Mouse (Mus musculus) E14TG2a.4 (cell line): ENCODE measurements around the gene Rapgef6.

ENCODE experiments used
- H3K27me3 ChIP-seq: 2 replicates; pipeline ENCODE4 v1.6.1; 2014; ENCODE audit warnings: low read length, control low read depth; ENCODE audit not compliant: insufficient read depth
- H3K36me3 ChIP-seq: 2 replicates; pipeline ENCODE4 v1.6.1; 2014; ENCODE audit warnings: low read length, control low read depth; ENCODE audit not compliant: insufficient read depth
- H3K4me1 ChIP-seq: replicated peaks from 2 replicates; pipeline ENCODE4 v1.6.1; 2014; ENCODE audit warnings: low read depth, low read length, control low read depth
- H3K4me3 ChIP-seq: replicated peaks from 2 replicates; pipeline ENCODE4 v1.5.1; 2014; ENCODE audit warnings: mild to moderate bottlenecking, low read length
- H3K9me3 ChIP-seq: 2 replicates; pipeline ENCODE4 v1.6.1; 2014; ENCODE audit warnings: low read length, control low read depth
- CTCF ChIP-seq: conservative IDR thresholded peaks from 2 replicates; pipeline ENCODE4 v1.5.1; 2014; ENCODE audit warnings: low read length
- NANOG ChIP-seq: IDR thresholded peaks from 2 replicates; pipeline ENCODE4 v1.6.1; 2014; ENCODE audit warnings: borderline replicate concordance, low read length, mixed read lengths
- POU5F1 ChIP-seq: IDR thresholded peaks from 2 replicates; pipeline ENCODE4 v1.6.1; 2014; ENCODE audit warnings: low read length, borderline replicate concordance

Rapgef6 gene

DNA sequence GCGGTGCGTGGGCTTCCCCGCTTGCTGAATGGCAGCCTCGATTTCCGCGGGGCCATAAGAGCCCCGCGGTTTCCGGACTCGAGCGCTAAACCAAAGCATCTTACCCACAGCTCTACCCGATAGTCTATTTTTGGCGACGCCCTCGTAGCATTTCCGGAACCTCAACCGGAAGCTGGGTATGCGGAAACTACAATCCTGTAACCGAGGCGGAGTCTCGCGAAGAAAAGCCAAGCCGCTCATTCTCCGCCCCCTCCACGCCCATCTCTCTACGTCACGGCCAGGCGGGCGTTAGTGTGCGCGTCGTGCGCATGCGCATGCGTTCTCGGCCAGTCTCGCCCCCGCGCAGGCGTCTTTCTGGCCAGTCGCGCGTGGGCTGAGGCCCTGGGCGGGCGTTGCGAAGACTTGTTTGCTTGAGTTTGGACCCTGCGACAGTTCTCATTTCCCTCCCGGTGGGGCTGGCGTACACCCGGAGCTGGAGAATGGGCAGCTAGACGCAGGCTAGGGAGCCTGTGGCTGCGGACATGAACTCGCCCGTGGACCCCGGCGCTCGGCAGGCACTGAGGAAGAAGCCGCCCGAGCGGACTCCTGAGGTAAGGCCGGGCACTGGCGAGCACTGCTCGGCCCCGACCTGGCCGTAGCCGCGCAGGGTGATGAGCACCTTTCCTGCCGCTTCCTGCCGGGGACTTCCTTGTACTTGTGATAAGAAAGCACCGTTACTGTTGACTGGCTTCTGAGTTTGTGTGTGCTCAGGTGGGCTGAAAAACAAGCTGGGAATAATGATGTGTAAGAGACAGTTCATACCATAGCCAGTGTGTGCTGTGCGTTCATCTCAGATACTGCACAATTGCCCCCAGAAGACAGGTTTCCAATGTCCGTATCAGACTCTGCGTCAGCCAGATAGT lies at the start of gene Rapgef6:
Rapgef6 (plus strand) TSS at position 319 of the 902 bp plus-strand sequence.
- no peak for TF ChIP-seq POU5F1
- Histone ChIP-seq H3K4me1 (peaks cover 21% of the 10 kb centered on the region), H3K9me3 (no peaks in the 10 kb centered on the region), H3K4me3 (peak within 1 kb of the TSS; percentile 99), H3K36me3 (no peaks in the 10 kb centered on the region), H3K27me3 (no peaks in the 10 kb centered on the region)

DNA sequence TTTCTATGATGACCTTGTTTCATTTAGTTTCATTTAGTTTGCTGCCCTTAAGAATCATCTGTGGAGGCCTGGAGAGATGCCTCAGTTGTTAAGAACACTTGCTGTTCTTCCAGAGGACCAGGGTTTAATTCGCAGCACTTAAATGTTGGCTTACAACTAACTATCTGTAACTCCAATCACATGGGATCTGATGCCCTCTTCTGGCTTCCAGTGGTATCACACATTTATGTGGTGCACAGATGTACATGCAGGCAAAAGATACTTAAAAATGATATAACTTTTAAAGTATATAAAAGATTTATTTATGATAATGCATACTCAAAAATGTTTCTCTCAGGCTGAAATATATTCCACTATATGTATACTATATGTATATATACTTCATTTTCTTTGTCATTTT lies 44.2 kb upstream of the Rapgef6 start:
- Histone ChIP-seq H3K4me3 (no peak overlapping the region), H3K4me1 (no peaks in the 10 kb centered on the region), H3K9me3 (no peaks in the 10 kb centered on the region), H3K27me3 (no peaks in the 10 kb centered on the region), H3K36me3 (peaks cover 5% of the 10 kb centered on the region; the same call in 1 of the 2 replicates)
- TF ChIP-seq CTCF (peak; percentile 40), NANOG (no peak), POU5F1 (no peak)

- Histone ChIP-seq H3K27me3 (no peaks in the 10 kb centered on the region), H3K36me3 (peaks cover 1% of the 10 kb centered on the region; the same call in 1 of the 2 replicates), H3K9me3 (no peaks in the 10 kb centered on the region), H3K4me3 (no peak overlapping the region), H3K4me1 (no peaks in the 10 kb centered on the region)
- no peak for TF ChIP-seq POU5F1
- TF ChIP-seq NANOG = no peak
- no peak for TF ChIP-seq CTCF
Observed at GRCm38 (mm10) chr11:54486041-54486440, 36.6 kb upstream of the Rapgef6 start.

DNA sequence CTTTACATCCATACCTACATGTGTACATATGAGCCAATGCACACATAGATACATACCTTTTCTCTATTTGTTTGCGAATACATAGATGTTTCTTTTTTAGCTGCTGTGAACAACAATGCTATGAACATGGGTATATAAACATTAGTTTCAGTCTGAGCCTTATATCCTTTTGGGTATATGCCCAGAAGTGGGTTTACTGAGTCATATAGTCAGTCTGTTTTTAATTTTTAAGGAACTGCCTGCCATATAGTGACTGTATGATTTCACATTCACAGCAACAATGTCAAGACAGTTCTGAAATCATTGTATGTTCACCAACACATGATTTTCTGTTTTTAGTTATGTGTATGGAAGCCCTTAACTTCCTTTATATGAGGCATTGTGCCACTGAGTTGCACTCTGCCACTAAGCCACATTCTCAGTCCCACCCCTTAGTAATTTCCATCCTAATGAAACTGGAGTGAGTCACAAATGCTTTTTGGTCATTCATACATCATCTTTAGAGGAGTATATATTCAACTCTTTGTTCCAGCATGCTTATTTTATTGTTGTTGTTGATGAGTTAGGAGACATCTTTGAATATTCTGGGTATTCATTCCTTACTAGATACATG lies 30.6 kb upstream of the Rapgef6 start:
- TF ChIP-seq POU5F1 = no peak
- TF ChIP-seq CTCF = no peak
- TF ChIP-seq NANOG = no peak
- no peaks in the 10 kb centered on the region for H3K27me3 ChIP-seq

GRCm38 (mm10) chr11:54492559-54492958 lies 30.1 kb upstream of the Rapgef6 start:
- Histone ChIP-seq H3K4me1 (no peaks in the 10 kb centered on the region), H3K36me3 (peaks cover 8% of the 10 kb centered on the region; the same call in 1 of the 2 replicates), H3K27me3 (no peaks in the 10 kb centered on the region), H3K9me3 (no peaks in the 10 kb centered on the region), H3K4me3 (no peak overlapping the region)
- TF ChIP-seq CTCF (no peak), NANOG (no peak), POU5F1 (no peak)

More for the DNA sequence above, 30.6 kb upstream of the Rapgef6 start:
- Histone ChIP-seq H3K4me1 (no peaks in the 10 kb centered on the region), H3K9me3 (no peaks in the 10 kb centered on the region), H3K4me3 (no peak overlapping the region), H3K36me3 (peaks cover 8% of the 10 kb centered on the region; the same call in 1 of the 2 replicates)

DNA sequence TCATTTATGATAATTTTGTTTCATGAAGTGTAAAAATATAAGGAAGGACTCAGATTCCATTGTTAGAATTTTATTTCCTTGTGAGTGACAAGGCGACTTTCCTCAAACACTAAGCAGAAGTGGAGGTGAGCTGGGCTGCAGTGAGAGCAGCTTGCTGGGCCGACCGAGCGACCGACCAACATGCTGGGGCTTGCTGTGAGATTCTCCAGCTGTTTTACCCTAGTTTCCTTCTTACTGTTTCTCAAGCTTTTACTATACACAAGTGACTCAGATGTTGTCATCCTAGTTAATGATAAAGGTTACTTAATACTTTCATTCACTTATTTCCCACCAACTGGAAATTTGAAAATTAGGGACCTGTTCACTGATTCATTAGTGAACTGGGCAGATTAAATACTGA lies 22.8 kb upstream of the Rapgef6 start:
- H3K9me3 ChIP-seq = no peaks in the 10 kb centered on the region
- TF ChIP-seq POU5F1 = no peak
- no peak for TF ChIP-seq CTCF
- no peak for TF ChIP-seq NANOG
- H3K27me3 ChIP-seq = no peaks in the 10 kb centered on the region
- H3K36me3 ChIP-seq = peaks cover 36% of the 10 kb centered on the region
- no peak overlapping the region for H3K4me3 ChIP-seq
- no peaks in the 10 kb centered on the region for H3K4me1 ChIP-seq

- Histone ChIP-seq H3K9me3 (no peaks in the 10 kb centered on the region), H3K36me3 (peaks cover 42% of the 10 kb centered on the region), H3K27me3 (no peaks in the 10 kb centered on the region), H3K4me3 (no peak overlapping the region), H3K4me1 (no peaks in the 10 kb centered on the region)
- TF ChIP-seq CTCF (no peak), NANOG (no peak), POU5F1 (no peak)
Observed at GRCm38 (mm10) chr11:54502546-54503245, 20.0 kb upstream of the Rapgef6 start.

- Histone ChIP-seq H3K27me3 (no peaks in the 10 kb centered on the region), H3K9me3 (no peaks in the 10 kb centered on the region), H3K4me1 (no peaks in the 10 kb centered on the region), H3K36me3 (peaks cover 13% of the 10 kb centered on the region), H3K4me3 (no peak overlapping the region)
- TF ChIP-seq CTCF (no peak), NANOG (no peak), POU5F1 (no peak)
Observed at GRCm38 (mm10) chr11:54513584-54513983, 9.1 kb upstream of the Rapgef6 start.
